Mouse (Mus musculus): ENCODE measurements at regions not wholly inside any gene's neighbourhood (a gene's known extent, or its start where the extent isn't known, plus 50 kb on each side); places are given as distances from the start of the nearest gene placed in this dataset.

DNA sequence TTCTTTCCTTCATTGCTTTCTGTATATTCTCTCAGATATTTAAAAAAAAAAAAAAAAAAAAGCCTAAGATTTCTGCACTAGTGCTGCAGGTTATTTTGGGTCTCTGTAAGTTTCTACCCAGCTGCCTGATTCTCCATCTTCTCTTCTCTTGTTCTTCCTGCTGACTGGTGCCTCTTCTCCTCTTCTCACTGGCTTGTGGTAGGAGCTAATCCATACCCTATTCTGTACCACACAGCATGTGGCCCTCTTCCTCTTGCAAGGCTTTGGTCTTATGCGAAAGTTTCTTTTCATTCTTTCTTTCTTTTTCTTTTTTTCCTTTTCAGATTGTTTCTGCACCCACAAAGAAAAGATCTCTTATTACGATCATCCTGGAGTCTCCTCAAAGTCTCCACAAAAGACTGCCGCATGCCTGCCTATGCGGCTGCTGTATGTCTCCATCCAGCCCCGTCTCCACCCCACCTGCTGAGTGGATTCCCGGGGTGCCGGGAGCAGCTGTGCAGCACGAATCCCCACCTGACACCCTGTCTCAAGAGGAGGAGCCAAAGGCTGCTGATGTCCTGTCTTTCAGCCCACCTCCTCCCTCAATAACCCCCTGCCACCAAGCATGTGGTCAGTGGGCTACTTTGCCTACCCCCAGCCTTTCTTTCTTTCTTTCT lies 66.3 kb downstream of the Ythdf1 start:
- Histone ChIP-seq H3K4me1 (peaks cover 28% of the 10 kb centered on the region), H3K9ac (replicated peaks) (peak overlapping the region; percentile 39; the same call in 1 of the 2 replicates), H3K27me3 (peaks cover 6% of the 10 kb centered on the region), H3K4me3 (peak overlapping the region; percentile 26), H3K4me2 (replicated peaks) (peak overlapping the region; percentile 51), H3K27ac (replicated peaks) (peak overlapping the region; percentile 85), H3K9me3 (no peaks in the 10 kb centered on the region), H3K36me3 (no peaks in the 10 kb centered on the region)
- WGBS: 1% methylated on average over 8 of the region's 8 CpGs
- ATAC-seq (ENCODE audit: low FRiP score, low read depth): peak; percentile 71

DNA sequence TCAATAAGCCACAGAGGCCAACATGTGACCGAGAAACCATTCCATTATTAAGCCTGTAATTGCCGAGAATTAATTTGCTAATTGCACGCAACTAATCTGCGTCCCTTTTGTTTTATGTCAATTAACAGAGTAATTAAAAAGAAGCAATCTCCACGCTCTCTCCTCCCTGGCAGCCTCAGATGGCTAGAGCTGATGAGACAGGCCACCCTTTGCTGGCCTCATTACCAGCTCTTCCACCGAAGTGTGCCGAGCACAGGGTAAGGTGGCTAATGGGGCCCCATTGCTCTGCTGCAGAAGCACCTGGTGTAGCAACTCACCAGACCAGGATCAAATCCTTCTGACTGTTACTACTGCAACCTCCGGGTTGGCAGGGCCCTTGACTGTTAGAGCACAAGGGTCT lies 70.8 kb upstream of the Bhlhe23 start:
- no peak overlapping the region for H3K27ac ChIP-seq (replicated peaks)
- no peaks in the 10 kb centered on the region for H3K36me3 ChIP-seq
- no peak overlapping the region for H3K9ac ChIP-seq (replicated peaks)
- no peaks in the 10 kb centered on the region for H3K9me3 ChIP-seq
- H3K4me2 ChIP-seq (replicated peaks): no peak overlapping the region
- H3K4me1 ChIP-seq: peaks cover 2% of the 10 kb centered on the region; the same call in 1 of the 2 replicates
- no peak overlapping the region for H3K4me3 ChIP-seq
- no peaks in the 10 kb centered on the region; the same call in 1 of the 2 replicates for H3K27me3 ChIP-seq
- WGBS: 77% methylated on average over 8 of the region's 8 CpGs
- ATAC-seq (ENCODE audit: low FRiP score, low read depth): no peak

DNA sequence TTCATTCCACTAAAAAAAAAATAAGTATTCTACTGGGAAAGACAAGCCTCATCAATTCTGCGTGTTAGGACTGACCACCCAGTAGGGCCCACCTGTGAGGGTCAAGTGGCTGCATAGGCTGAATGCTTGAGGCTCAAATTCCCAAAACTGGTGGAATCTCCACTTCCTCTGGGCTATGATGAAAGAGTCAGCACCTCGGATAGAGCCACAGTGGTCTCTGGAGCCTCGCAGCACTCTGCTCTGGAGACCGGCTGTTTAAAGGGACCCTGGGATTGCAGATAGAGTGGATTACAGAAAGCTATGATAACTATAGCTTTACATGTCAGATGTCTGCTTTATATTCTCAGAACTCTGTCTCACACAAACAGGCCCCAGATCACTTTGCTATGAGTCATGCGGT lies 68.3 kb upstream of the Bhlhe23 start:
- WGBS: 46% methylated on average over 5 of the region's 5 CpGs
- no peak for ATAC-seq (ENCODE audit: low FRiP score, low read depth)

DNA sequence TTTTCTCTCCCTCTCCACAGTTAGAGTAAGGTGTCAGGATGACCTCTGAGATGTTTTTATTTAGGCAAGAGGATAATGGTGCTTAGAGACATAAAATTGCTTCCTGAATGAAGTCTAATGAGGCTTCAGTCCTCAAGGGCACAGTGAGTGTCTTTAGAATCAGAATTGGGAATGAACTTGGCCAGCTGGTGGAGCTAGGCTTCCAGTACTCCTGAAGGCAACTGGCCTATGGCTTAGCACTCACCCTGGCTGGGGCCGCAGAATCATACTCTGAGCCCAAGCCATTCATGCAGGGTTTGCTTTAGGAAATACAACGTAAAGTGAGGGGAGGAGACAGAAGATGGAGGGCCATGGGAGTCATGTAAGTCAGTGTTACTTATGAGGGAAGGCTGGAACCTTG lies 67.0 kb upstream of the Bhlhe23 start:
- peaks cover 2% of the 10 kb centered on the region; the same call in 1 of the 2 replicates for H3K4me1 ChIP-seq
- H3K4me2 ChIP-seq (replicated peaks): no peak overlapping the region
- no peak overlapping the region for H3K4me3 ChIP-seq
- no peak overlapping the region for H3K27ac ChIP-seq (replicated peaks)
- no peak for ATAC-seq (ENCODE audit: low FRiP score, low read depth)
- WGBS: 66% methylated on average over 2 of the region's 2 CpGs
- H3K9ac ChIP-seq (replicated peaks): no peak overlapping the region
- H3K36me3 ChIP-seq: no peaks in the 10 kb centered on the region
- H3K27me3 ChIP-seq: no peaks in the 10 kb centered on the region
- H3K9me3 ChIP-seq: no peaks in the 10 kb centered on the region

More for the DNA sequence above, 68.3 kb upstream of the Bhlhe23 start:
- Histone ChIP-seq H3K27ac (replicated peaks) (no peak overlapping the region), H3K4me3 (no peak overlapping the region), H3K4me2 (replicated peaks) (no peak overlapping the region), H3K27me3 (no peaks in the 10 kb centered on the region), H3K36me3 (no peaks in the 10 kb centered on the region), H3K9me3 (no peaks in the 10 kb centered on the region), H3K9ac (replicated peaks) (no peak overlapping the region), H3K4me1 (peaks cover 2% of the 10 kb centered on the region; the same call in 1 of the 2 replicates)

DNA sequence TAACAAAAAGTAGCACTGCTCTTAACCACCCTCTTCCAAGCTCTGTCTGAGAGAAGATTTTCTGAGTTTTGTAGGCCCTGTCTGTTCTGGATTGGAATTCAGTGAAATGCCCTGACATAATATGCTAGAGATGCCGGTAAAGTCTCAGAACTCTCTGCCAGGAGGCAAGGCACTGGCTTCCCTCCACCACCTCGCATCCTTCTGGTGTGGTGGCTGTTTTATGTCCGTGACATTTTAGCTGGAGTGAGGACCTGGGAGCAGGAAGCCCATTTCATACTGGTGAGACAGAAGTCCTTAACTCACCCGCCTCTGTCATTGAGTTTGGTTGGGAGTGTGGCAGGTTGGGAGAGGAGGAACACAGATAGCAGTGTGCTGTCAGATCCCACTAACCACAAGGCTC lies 62.4 kb upstream of the Bhlhe23 start:
- Histone ChIP-seq H3K4me2 (replicated peaks) (no peak overlapping the region), H3K36me3 (no peaks in the 10 kb centered on the region), H3K27me3 (no peaks in the 10 kb centered on the region), H3K27ac (replicated peaks) (no peak overlapping the region), H3K9ac (replicated peaks) (no peak overlapping the region), H3K4me1 (no peaks in the 10 kb centered on the region), H3K9me3 (no peaks in the 10 kb centered on the region), H3K4me3 (no peak overlapping the region)
- no peak for ATAC-seq (ENCODE audit: low FRiP score, low read depth)
- 87% methylated on average over 4 of the region's 4 CpGs for WGBS

DNA sequence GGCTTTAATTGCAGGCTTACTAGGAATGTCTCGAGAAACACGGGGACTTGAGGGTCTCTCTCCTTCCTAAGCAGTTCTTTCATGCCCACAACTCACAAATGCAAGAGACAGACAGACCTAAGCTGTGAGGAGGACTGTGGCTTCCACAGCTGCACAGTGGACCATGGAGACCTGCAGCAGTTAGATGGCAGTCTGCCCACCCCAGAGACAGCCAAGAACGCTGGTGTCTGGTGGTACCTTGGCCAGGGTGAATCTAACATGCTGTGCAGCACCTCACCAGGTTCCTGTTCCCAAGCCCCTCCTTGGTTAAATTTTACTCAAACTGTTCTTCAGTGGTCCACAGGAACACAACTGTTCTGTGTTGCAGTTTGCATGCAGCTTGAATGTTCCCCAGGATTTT lies 61.3 kb upstream of the Bhlhe23 start:
- H3K4me2 ChIP-seq (replicated peaks): no peak overlapping the region
- no peaks in the 10 kb centered on the region for H3K36me3 ChIP-seq
- WGBS: 65% methylated on average over 3 of the region's 3 CpGs
- no peaks in the 10 kb centered on the region for H3K9me3 ChIP-seq
- H3K4me1 ChIP-seq: no peaks in the 10 kb centered on the region
- no peak for ATAC-seq (ENCODE audit: low FRiP score, low read depth)
- no peak overlapping the region for H3K27ac ChIP-seq (replicated peaks)
- H3K9ac ChIP-seq (replicated peaks): no peak overlapping the region
- no peak overlapping the region for H3K4me3 ChIP-seq
- H3K27me3 ChIP-seq: no peaks in the 10 kb centered on the region

DNA sequence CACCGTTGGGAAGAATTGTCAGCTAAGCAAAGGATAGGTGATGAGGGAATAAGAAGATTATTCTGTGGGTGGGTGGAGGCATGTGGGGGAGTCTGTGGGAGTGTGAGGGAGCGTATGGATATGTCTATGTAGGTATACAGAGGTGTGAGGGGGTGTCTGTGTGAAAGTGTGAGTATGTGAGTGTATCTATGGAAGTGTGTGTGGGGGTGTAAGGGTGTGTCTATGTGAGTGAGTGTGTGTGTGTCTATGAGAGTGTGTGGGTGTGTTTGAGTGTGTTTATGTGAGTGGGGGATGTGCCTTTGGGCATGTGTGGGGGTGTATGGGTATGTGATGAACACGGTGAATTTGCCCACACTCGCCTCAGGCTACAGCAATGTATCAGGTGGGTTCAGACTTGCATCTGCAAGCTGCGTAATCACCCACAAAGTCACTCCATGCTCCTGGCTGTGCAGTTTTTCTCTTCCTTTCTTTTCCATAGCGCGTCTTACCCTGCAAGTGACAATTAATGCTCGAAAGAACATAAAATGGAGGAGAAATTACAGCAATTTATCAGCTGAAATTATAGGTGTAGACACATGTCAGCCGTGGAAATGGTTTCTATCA lies 60.7 kb upstream of the Bhlhe23 start:
- no peak for ATAC-seq (ENCODE audit: low FRiP score, low read depth)
- Histone ChIP-seq H3K27me3 (no peaks in the 10 kb centered on the region), H3K4me2 (replicated peaks) (no peak overlapping the region), H3K27ac (replicated peaks) (no peak overlapping the region), H3K4me1 (no peaks in the 10 kb centered on the region), H3K4me3 (no peak overlapping the region), H3K9ac (replicated peaks) (no peak overlapping the region), H3K36me3 (no peaks in the 10 kb centered on the region), H3K9me3 (no peaks in the 10 kb centered on the region)
- 78% methylated on average over 9 of the region's 9 CpGs for WGBS

DNA sequence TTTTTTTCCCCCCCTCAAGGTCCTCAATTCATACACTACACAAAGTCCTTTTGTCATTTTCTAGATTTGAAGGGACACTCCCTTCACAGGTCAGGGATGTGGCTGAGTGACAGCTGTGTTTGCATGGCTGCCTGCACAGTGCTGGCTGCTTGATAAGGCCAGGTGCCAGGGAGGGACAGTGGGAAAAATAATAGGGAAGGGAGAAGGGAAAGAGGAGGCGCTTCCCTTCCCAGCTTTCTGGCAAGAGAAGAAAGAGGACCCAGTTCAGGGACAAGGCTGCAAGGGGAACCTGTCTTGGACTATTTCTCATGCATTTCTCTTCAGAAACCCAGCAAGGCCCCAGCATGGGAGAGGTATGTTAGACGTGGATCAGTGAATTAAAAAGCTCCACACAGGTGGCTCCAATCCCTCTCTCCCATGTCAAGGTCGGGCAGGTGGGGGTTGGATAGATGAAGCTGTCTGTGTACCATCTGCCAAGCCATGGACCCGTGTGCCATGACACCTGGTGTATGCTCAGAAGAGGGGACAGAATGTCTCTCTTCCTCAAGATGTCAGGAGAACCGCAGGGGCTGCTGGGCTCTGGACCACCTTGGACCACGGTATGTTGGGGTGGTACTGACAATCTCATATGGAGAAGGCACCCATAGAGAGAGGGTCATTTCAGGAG lies 59.4 kb upstream of the Bhlhe23 start:
- no peak for ATAC-seq (ENCODE audit: low FRiP score, low read depth)
- H3K4me3 ChIP-seq: no peak overlapping the region
- H3K27ac ChIP-seq (replicated peaks): no peak overlapping the region
- H3K9ac ChIP-seq (replicated peaks): no peak overlapping the region
- H3K27me3 ChIP-seq: no peaks in the 10 kb centered on the region
- H3K4me2 ChIP-seq (replicated peaks): no peak overlapping the region
- H3K4me1 ChIP-seq: no peaks in the 10 kb centered on the region
- H3K36me3 ChIP-seq: no peaks in the 10 kb centered on the region
- WGBS: 82% methylated on average over 6 of the region's 6 CpGs
- no peaks in the 10 kb centered on the region for H3K9me3 ChIP-seq

DNA sequence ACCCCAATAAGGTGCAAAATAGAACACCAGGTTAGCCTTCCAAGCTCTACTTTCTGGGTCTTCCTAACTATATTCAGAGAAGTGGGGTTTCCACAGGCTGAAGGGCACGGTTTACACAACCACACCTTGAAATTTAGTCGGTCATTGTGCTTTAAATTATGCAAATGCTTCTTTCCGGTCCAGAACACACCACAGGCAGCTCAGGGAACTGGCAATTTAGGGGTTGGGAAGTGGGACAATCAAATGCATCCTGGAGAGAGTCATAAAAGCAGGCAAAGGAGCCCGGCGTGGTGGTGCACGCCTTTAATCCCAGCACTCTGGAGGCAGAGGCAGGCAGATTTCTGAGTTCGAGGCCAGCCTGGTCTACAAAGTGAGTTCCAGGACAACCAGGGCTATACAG lies 56.0 kb upstream of the Bhlhe23 start:
- no peaks in the 10 kb centered on the region for H3K36me3 ChIP-seq
- H3K4me3 ChIP-seq: no peak overlapping the region
- no peaks in the 10 kb centered on the region for H3K27me3 ChIP-seq
- no peaks in the 10 kb centered on the region for H3K9me3 ChIP-seq
- H3K27ac ChIP-seq (replicated peaks): no peak overlapping the region
- no peaks in the 10 kb centered on the region for H3K4me1 ChIP-seq
- H3K9ac ChIP-seq (replicated peaks): no peak overlapping the region
- ATAC-seq (ENCODE audit: low FRiP score, low read depth): no peak
- H3K4me2 ChIP-seq (replicated peaks): no peak overlapping the region
- WGBS: 87% methylated on average over 7 of the region's 7 CpGs

DNA sequence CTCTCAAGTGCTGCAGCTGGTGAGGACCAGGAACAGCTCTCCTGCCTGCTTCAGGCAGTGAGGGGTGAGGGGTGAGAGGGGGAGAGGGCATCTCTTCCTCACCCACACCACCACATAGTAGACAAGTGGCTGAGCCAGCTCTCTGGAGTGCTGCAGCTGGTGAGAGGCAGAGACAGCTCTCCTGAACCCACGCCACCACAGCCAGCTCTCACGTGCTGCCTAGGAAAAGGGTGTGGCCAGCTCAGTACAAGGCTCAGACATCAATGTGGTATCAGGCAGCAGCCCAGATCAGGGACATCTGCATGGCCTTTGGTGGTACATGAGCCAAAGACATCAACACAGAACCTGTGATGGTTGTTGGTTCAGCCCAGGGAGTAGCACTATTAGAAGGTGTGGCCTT lies 53.9 kb upstream of the Bhlhe23 start:
- no peaks in the 10 kb centered on the region for H3K9me3 ChIP-seq
- no peak overlapping the region for H3K4me2 ChIP-seq (replicated peaks)
- no peaks in the 10 kb centered on the region for H3K27me3 ChIP-seq
- H3K4me1 ChIP-seq: peaks cover 3% of the 10 kb centered on the region; the same call in 1 of the 2 replicates
- WGBS: 77% methylated on average over 2 of the region's 2 CpGs
- no peak for ATAC-seq (ENCODE audit: low FRiP score, low read depth)
- H3K4me3 ChIP-seq: no peak overlapping the region
- no peak overlapping the region for H3K9ac ChIP-seq (replicated peaks)
- no peak overlapping the region; the same call in 1 of the 2 replicates for H3K27ac ChIP-seq (replicated peaks)
- no peaks in the 10 kb centered on the region for H3K36me3 ChIP-seq

DNA sequence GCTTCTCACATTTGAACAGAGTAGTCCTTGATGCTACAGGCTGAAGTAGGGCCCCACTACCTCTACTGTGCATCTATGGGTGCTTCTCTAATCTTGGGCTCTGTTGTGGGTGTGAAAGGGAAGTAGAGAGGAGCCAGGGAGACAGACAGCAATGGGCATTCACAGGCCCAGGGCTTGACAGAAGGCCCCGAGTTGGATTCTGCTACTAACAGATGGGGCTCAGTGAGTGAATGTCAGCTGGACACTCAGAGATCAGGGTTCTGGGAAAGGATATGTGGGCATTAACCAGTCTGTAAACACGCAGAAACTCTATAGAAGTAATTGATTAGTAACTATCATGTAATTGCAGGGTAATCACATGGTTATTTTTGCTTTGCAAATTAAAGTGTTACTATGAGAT lies 51.4 kb upstream of the Bhlhe23 start:
- Histone ChIP-seq H3K9ac (replicated peaks) (no peak overlapping the region), H3K4me3 (no peak overlapping the region), H3K9me3 (no peaks in the 10 kb centered on the region), H3K4me2 (replicated peaks) (no peak overlapping the region), H3K36me3 (no peaks in the 10 kb centered on the region), H3K27ac (replicated peaks) (no peak overlapping the region), H3K27me3 (no peaks in the 10 kb centered on the region), H3K4me1 (peaks cover 10% of the 10 kb centered on the region)
- ATAC-seq (ENCODE audit: low FRiP score, low read depth): no peak
- WGBS: 78% methylated on average over 2 of the region's 2 CpGs

DNA sequence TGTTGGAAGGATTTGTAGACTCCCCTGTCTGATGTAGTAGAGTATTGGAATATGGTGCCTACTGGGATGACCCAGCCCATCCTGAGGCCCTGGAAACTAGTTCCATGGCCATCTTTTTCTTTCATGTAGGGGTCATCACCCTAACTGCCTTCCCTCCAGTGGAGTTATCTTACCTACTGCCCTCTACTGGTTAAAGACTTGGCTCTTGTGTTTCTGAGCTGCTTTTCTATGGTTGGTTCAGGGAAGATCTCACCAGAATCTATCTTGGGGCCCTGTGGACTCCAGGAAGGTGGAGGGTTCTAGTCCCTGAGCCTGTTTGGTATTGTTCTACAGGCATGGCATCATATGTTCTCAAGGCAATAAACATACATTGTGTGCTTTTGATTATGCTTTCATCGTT lies 50.0 kb upstream of the Bhlhe23 start:
- no peak overlapping the region for H3K4me3 ChIP-seq
- no peaks in the 10 kb centered on the region for H3K27me3 ChIP-seq
- no peaks in the 10 kb centered on the region for H3K36me3 ChIP-seq
- ATAC-seq (ENCODE audit: low FRiP score, low read depth): no peak
- no peak overlapping the region for H3K9ac ChIP-seq (replicated peaks)
- no peak overlapping the region for H3K4me2 ChIP-seq (replicated peaks)
- WGBS: 91% methylated on average over 1 of the region's 1 CpGs
- H3K4me1 ChIP-seq: peaks cover 10% of the 10 kb centered on the region
- H3K9me3 ChIP-seq: no peaks in the 10 kb centered on the region
- H3K27ac ChIP-seq (replicated peaks): no peak overlapping the region
